10 mouse cellular contexts compared by ENCODE assay signal in the genomic region with DNA sequence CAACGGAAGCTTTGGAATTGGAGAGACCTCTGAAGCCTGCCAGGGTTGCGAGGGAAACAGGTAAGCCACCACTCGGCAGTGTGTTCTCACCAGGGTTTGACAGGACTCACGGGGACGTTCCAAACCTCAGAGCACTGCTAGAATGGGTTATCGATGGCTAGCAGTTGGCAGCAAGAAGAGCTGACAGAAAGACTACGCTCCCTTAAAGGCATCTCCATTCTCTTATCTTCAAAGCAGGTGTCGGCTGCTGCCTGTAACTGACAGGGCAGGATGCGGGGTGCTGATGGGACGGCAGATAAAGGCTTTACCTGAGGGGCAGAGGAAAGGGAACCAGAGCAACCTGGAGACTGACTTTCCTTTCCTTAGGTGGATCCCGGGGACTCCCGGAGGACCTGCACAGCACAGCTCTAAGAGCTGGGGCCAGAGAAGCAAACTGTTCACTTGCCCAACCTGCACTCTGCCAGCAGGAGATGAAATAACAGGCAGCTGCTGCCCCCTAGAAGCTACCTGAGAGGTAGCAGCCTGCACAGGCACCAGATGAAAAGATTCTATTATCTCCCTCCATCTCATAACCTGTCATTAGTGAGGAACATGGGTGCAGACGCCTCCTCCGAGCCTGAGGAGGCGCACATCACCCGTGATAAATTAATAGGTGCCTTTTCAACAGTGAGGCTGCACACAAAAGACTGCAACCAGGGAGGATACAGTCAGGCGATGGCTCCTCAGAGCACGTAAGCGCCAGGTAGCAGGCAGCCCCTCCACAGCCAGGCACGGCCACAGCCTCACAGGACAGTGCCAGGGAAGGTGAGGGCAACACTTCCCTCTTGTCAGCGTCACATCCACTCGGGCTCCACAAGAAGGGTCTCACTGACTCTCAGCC. TPM values are rescaled to one million over a fixed set of nuclear protein-coding genes. Genes with fewer than 3 reads are reported as not detected.
DNase-seq lines count a peak whose midpoint lies in the region; ATAC-seq and TF ChIP-seq lines count a peak whose summit lies in the region.
"Had no signal": no experiment of that assay in that cellular context is flagged by ENCODE, and none has a peak within 500 bp of the region (broad histone marks: within the 10 kb centered on the region; RNA-seq: fewer than 3 reads in every experiment).

No protein-coding gene starts in this region.

- no peaks in the 10 kb centered on the region for H3K4me1 ChIP-seq in lung, embryonic 14.5 days (ENCODE audit: insufficient read depth)
- peaks cover 8% of the 10 kb centered on the region; the same call in 1 of the 2 replicates for H3K4me1 ChIP-seq in liver, embryonic 11.5 days (replicated peaks; ENCODE audit: control insufficient read depth, insufficient read depth, low read length)

- H3K9ac ChIP-seq in lung, embryonic 14.5 days, result no peak overlapping the region
- H3K9ac ChIP-seq in liver, embryonic 11.5 days (ENCODE audit: low read depth, low read length), result no peak overlapping the region

- 0 out of 2 replicates have a peak, but pooled peaks cover 11% of the 10 kb centered on the region for H3K36me3 ChIP-seq in lung, embryonic 14.5 days (ENCODE audit: insufficient read depth)
- peaks cover 1% of the 10 kb centered on the region for H3K36me3 ChIP-seq in liver, embryonic 11.5 days (ENCODE audit: control insufficient read depth, insufficient read depth, low read length)

- peak; percentile 51 for DNase-seq in CD4-positive, CD25-positive, alpha-beta regulatory T cell, adult 2 months (ENCODE audit: low read depth, low spot score)
- no peak for DNase-seq in lung, embryonic 14.5 days
- no peak for DNase-seq in lung, postnatal 4 days
- DNase-seq in liver, embryonic 11.5 days (ENCODE audit: low spot score), result no peak
- DNase-seq in thymus, postnatal 10 days (ENCODE audit: low spot score in 2 of 2), result peak; percentile 31 to 43
- DNase-seq in ovary, postnatal 10 days (ENCODE audit: low spot score), result no peak
- DNase-seq in heart, postnatal 4 days, result no peak

- no peak overlapping the region for H3K27ac ChIP-seq in lung, embryonic 14.5 days (ENCODE audit: low read depth)
- no peak overlapping the region for H3K27ac ChIP-seq in liver, embryonic 11.5 days (ENCODE audit: low read depth, low read length)

- H3K9me3 ChIP-seq in lung, embryonic 14.5 days (ENCODE audit: low read depth, low read length), result no peaks in the 10 kb centered on the region
- no peaks in the 10 kb centered on the region for H3K9me3 ChIP-seq in liver, embryonic 11.5 days (ENCODE audit: control insufficient read depth, low read length)

- H3K27me3 ChIP-seq in lung, embryonic 14.5 days (ENCODE audit: insufficient read depth, low read length), result no peaks in the 10 kb centered on the region
- H3K27me3 ChIP-seq in liver, embryonic 11.5 days (replicated peaks; ENCODE audit: control insufficient read depth, insufficient read depth, low read length), result no peaks in the 10 kb centered on the region

- TF ChIP-seq CTCF in lung, embryonic 14.5 days (IDR thresholded peaks at IDR 0.05; ENCODE audit: low read depth), result peak; percentile 51

- 75% methylated on average over 22 of the region's 22 CpGs for WGBS in lung, embryonic 14.5 days
- WGBS in liver, embryonic 11.5 days, result 78% methylated on average over 22 of the region's 22 CpGs

- no peak overlapping the region for H3K4me2 ChIP-seq in lung, embryonic 14.5 days
- H3K4me2 ChIP-seq in liver, embryonic 11.5 days, result no peak overlapping the region

- no peak overlapping the region for H3K4me3 ChIP-seq in lung, embryonic 14.5 days (ENCODE audit: low read depth, low read length)
- no peak overlapping the region for H3K4me3 ChIP-seq in liver, embryonic 11.5 days (ENCODE audit: low read depth, low read length)

- ATAC-seq in CD4-positive, CD25-positive, alpha-beta regulatory T cell, adult 4 months, result no peak
- ATAC-seq in lung, embryonic 14.5 days (ENCODE audit: insufficient read depth), result no peak
- ATAC-seq in liver, embryonic 11.5 days (replicated peaks; ENCODE audit: low FRiP score), result peak; percentile 49

RNA-seq across cellular contexts. Expression of a gene that starts 32.8 kb away (rescaled TPM):
- polyA plus RNA-seq in CD4-positive, CD25-positive, alpha-beta regulatory T cell, adult 4 months (2017; shearing (Covaris generic)), result 10 to 100 TPM; 16.2 to 23.5 TPM
- 39.6 and 43.7 TPM in 2 replicates for polyA plus RNA-seq in lung, embryonic 14.5 days (2014; fragmentation: Nextera tagmentation; extraction: Ambion mirVana)
- 45.2 and 46.8 TPM in 2 replicates for polyA plus RNA-seq in liver, embryonic 11.5 days (2014; fragmentation: Nextera tagmentation; extraction: Ambion mirVana)
- 10 to 100 TPM; 26.5 to 30.2 TPM for total RNA-seq in heart, postnatal 4 days (2021)

RNA-seq across cellular contexts. Expression of a gene that starts 37.0 kb away (rescaled TPM):
- 10 to 100 TPM; 20.4 to 30.8 TPM for polyA plus RNA-seq in CD4-positive, CD25-positive, alpha-beta regulatory T cell, adult 4 months (2017; shearing (Covaris generic))
- polyA plus RNA-seq in lung, embryonic 14.5 days (2014; fragmentation: Nextera tagmentation; extraction: Ambion mirVana), result 26.3 and 29.7 TPM in 2 replicates
- 37.4 and 37.7 TPM in 2 replicates for polyA plus RNA-seq in liver, embryonic 11.5 days (2014; fragmentation: Nextera tagmentation; extraction: Ambion mirVana)
- 10 to 100 TPM; 30.5 to 33.9 TPM for total RNA-seq in heart, postnatal 4 days (2021)

RNA-seq across cellular contexts. Expression of a gene that starts 59.7 kb away (rescaled TPM):
- polyA plus RNA-seq in CD4-positive, CD25-positive, alpha-beta regulatory T cell, adult 4 months (2017; shearing (Covaris generic)), result not detected
- not detected in 2 replicates for polyA plus RNA-seq in lung, embryonic 14.5 days (2014; fragmentation: Nextera tagmentation; extraction: Ambion mirVana)
- 0.26 and 0.38 TPM in 2 replicates for polyA plus RNA-seq in liver, embryonic 11.5 days (2014; fragmentation: Nextera tagmentation; extraction: Ambion mirVana)
- total RNA-seq in heart, postnatal 4 days (2021), result 1 to 10 TPM in 1 of 2 experiments, under 1 TPM in 1; 0.71 to 1.2 TPM
- polyA plus RNA-seq: lung, embryonic 16.5 days; testis, adult 2 months had no signal

Comparison
In these comparisons a context has a peak if more than half of its experiments do, and no peak if none do; other contexts are left out.
1. DNase-seq: peak in CD4-positive, CD25-positive, alpha-beta regulatory T cell, adult 2 months (single experiment) and thymus, postnatal 10 days (2 of 2); none in lung, embryonic 14.5 days (single experiment), lung, postnatal 4 days (0 of 2), liver, embryonic 11.5 days (single experiment), ovary, postnatal 10 days (single experiment) and heart, postnatal 4 days (single experiment).